Mouse (Mus musculus): Measurements from ENCODE around the gene Sugp2.
A peak's percentile ranks its signal among the peaks of the same experiment; 100 is the strongest.
"Not testable (repeated sequence)": the region's sequence is repeated elsewhere in the genome, so short reads cannot be mapped to it uniquely, and the experiment has no call there.

Gene Sugp2

GRCm38 (mm10) chr8:70234080-70234780 is at the start of gene Sugp2, which contains the start of gene Armc6:
Gene Sugp2 (plus strand): TSS chr8:70234226.
Gene Armc6 (minus strand): TSS chr8:70234466.
- DNase-seq (ENCODE audit: extremely low spot score), result peak; percentile 94

DNA sequence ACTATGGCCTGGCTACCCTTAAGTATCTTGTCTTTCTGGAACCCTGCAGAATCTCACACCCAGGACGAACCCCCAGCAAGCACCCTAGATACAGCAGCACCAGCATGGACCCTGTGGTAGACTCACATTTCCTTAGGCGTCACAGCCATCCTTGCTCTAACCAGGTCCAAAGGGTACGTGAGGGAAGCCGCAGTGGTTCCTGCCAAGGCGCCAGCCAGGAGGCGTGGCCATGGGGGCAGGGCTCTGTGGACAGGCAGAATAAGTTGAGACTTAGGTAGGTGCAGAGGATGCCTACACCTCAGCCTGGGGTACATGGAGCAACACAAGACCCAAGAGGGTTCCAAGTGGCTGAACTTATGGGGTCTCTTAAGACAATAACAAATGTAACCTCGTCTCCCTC is 45.3 kb upstream of the Sugp2 start:
- DNase-seq (ENCODE audit: extremely low spot score), result no peak

- DNase-seq (ENCODE audit: extremely low spot score), result no peak
Measured at GRCm38 (mm10) chr8:70193238-70193637, 40.8 kb upstream of the Sugp2 start.

DNA sequence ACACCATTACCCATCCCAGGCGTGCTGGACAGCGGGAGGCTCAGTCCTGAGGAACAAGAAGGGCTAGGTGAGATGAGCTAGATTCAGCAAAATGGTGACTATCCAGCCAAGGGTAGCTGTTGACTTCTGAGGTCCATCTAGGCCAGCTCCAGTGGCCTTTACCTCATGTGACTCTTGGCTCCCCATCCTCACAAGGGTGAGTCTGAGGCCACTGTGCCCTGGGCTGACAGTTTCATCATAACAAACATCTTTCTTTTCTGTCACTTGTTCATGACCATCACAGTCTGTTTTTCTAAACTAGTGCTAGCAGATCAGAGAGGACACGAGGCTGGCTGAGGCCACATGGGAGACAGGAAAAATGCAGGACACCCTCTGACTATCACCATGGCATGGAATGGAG is 39.8 kb upstream of the Sugp2 start:
- DNase-seq (ENCODE audit: extremely low spot score), result no peak

DNA sequence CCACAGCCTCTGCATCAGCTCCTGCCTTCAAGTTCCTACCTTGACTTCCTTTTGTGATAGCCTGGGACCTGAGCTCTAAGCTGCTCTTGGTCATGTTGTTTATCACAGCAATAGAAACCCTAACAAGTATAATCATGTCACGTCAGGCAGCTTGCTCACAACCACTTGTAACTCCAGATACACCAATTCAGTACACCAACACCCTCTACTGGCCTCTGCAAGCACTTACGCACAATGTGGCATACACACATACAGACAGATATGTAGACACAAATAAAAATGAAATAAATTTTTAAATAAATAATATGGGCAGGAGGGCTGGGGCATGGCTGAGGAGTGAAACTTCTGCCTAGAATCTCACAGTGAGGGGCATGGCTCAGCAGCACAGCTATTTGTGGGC is 38.3 kb upstream of the Sugp2 start:
- no peak for DNase-seq (ENCODE audit: extremely low spot score)

GRCm38 (mm10) chr8:70197603-70198002 is 36.4 kb upstream of the Sugp2 start:
- DNase-seq (ENCODE audit: extremely low spot score), result no peak

DNA sequence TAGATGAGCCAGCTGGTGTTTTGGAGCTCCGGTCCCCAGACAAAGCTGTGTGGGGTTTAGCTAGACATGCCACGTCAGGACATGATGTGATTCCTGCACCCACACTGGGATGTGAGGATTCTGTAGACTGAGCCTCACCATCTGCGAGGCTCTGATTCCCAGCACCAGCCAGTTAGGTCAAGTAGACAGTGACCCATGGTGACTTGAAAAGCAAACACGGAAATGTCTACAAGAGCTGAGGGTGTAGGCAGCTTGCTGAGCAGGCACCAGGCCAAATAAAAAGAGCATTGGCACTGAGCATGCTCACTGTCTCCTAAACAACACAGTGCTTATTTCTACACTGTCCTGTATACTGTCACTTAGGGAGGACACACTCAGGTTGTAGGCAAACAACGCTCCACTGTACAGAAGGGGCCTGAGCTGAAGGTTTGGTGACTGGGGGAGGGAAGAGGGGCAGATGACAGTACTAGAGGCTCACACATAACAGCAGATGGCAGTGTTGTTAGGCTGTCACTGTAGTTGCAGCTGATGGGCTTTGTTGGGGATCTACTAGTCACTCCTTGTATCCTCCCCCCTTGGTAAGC is 33.8 kb upstream of the Sugp2 start:
- DNase-seq (ENCODE audit: extremely low spot score), result no peak

DNA sequence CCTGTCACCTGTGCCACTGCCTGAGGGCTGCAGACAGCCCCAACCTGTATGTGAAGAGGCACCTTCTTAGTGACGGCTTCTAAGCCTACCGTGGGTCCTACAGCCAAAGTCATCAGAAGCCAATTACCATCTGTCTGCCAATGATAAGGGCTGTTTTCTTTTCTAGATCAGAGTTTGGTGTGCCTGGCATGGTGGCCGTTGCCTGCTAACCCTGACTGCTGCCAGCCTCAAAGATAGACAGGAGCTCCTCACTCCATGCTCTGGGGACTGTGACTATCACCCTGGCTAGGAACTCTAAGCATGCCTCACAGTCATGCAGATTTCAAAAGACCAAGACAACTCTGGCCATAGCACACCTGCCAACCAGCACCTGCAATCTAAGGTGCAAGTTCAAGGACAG is 32.6 kb upstream of the Sugp2 start:
- DNase-seq (ENCODE audit: extremely low spot score), result no peak

GRCm38 (mm10) chr8:70203072-70203471 is 31.0 kb upstream of the Sugp2 start:
- no peak for DNase-seq (ENCODE audit: extremely low spot score)

DNA sequence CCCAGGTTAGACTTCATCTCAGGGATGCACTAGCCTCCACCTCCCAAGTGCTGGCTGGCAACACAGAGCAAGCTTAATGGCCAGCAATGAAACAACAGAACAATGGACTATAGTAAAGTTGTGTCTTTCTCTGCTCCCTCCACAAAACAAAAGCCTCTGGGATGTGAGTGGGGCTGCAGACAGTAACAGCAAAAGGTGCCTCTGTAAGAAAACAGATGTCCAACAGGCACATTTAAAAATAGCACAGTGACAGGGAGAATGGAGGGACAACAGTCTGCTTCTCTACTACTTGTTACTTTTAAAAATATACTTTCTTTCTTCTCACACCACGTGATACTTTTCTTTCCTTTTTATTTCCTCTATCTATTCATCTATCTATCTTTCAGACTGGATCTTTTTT is 29.3 kb upstream of the Sugp2 start:
- DNase-seq (ENCODE audit: extremely low spot score), result no peak

- no peak for DNase-seq (ENCODE audit: extremely low spot score)
Measured at GRCm38 (mm10) chr8:70208130-70208529, 25.9 kb upstream of the Sugp2 start.

DNA sequence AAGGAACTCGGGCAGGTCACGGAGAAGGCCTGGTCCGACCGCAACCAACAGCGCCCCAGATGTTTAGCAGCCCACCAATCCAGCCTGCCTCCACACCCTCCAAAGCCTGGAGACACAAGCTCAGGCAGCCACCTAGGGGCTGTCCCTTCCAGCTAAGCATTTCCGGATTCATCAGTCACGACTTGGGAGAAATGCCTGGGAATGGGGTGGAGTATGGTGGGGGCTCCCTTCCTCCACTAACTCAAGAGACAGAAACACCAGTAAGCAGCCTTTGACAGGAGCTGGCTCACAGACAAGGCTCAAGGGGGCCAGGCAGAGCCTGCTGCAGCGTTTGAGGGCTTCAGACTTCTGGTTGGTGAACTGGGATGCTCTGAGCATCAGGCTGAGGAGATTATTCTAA is 23.5 kb upstream of the Sugp2 start:
- DNase-seq (ENCODE audit: extremely low spot score), result no peak

DNA sequence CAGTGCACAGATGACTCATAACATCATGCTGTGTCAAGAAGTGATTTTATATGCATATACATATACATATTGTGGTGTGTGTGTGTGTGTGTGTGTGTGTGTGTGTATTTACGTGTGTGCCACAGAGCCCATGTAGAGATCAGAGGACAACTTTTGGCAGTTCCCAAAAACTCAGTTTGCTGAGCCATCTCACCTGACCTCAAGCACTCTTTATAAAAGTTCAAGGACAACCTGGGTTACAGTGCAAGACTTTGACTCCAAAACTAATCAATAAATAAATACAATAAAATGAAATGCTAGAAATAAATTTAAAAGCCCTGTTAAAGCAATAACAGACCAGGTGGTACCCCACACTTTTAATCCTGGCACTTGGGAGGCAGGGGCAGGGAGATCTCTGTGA is 22.8 kb upstream of the Sugp2 start:
- no peak for DNase-seq (ENCODE audit: extremely low spot score)

DNA sequence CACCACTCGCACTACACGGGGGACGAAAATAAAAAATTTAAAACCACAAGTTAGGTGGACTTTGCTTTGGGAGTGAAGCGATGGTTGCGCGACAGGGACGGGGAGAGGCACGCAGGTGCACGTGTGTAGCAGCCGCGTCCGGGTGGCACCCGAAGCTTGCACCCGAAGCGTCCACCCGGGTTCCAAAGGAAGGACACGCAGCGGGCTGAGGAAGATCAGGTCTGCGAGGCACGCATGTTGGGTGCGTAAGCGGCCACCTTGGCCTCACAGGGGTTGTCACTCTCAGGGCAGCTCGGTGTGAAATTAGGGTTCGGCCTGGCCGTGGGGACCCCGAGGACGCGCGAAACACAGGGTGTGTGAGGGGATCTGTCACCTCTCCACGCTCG is 22.3 kb upstream of the Sugp2 start:
- no peak for DNase-seq (ENCODE audit: extremely low spot score)

DNA sequence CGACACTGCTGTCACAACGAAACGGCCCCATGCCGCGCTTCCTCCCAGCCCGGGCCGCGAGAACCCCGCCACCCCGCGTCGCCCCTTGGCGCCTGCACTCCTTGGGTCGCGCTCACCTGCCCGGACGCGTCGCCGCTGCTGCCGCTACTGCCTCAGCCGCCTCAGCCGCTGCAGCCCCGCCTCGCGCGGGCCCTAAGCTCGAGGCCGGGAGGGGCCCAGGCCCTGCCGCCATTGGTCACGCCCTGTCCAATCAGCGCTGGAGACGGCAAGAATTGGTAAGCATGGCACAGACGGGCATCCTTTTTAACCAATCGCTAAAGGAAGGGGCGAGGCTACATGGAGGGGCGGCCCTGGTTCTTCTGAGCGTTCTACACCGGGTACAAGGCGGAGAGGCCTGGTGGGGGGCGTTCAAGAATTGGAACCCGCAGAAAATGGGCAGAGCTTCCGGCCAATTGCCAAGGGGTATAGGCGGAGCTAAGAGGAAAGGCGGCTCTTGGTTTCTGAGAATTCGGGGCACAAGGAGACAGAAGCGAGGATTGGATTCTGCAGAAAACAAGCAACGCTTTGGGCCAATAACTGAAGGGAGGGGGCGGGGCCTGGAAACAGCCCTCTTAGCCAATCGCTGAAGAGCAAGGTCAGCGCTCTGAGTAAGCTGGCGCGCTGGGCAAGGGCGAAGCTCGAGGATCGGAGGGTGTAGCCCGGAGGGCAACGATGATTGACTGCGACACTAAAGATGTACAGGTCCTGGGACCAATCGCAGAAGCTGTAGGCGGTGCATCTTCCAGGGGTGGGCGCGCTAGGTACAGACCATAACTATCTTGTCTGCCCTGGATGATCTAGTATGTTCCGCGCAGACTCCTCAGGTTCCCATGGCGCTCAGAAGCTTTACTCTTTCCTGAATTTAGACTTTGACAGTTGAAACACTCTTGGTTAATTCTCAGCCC is 21.6 kb upstream of the Sugp2 start, which contains the start of gene Slc25a42:
TSS of gene Slc25a42 (minus strand) at position 194 of the 944 bp plus-strand sequence.
- peak; percentile 96 for DNase-seq (ENCODE audit: extremely low spot score)

DNA sequence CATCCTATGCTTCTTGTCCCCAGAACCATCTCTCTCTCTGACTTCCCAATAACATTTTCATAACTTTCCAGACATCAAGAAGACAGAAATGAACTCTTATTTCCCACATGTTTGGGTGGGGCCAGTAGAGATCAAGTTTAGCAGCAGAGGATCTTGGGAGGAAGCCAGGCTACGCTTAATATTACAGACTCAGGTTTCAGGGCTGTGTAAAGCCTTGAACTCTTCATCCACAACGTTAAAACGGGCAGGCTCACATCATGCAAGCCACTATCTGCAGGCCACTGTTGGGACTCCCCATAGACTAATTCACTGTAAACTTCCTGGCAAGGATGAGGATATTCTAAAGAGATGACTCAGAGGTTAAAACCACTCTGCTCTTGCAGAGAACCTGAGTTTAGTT is 19.6 kb upstream of the Sugp2 start:
- DNase-seq (ENCODE audit: extremely low spot score), result no peak

- no peak for DNase-seq (ENCODE audit: extremely low spot score)
Measured at GRCm38 (mm10) chr8:70215092-70215491, 18.9 kb upstream of the Sugp2 start.

- not testable (repeated sequence) for DNase-seq (ENCODE audit: extremely low spot score)
Measured at GRCm38 (mm10) chr8:70216161-70216560, 17.9 kb upstream of the Sugp2 start.

- DNase-seq (ENCODE audit: extremely low spot score), result no peak
Measured at GRCm38 (mm10) chr8:70216566-70216965, 17.5 kb upstream of the Sugp2 start.

DNA sequence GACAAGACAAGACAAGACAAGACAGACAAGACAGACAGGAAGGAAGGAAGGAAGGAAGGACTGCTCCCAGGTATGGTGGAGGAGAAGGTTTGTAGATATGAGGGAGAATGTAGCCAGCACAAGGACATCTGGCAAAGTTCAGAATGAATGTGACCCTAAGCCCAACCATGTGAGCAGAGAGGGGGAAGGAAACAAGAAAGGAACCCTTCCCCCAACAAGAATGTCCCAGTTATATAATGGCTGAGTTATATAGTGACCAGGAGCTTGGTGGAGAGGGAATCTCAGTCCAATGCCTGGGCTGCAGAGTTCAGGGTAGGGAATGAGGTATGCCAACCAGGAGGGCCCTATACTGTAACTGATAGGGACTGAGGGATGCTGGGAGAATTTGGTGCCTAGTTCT is 16.6 kb upstream of the Sugp2 start:
- no peak for DNase-seq (ENCODE audit: extremely low spot score)

DNA sequence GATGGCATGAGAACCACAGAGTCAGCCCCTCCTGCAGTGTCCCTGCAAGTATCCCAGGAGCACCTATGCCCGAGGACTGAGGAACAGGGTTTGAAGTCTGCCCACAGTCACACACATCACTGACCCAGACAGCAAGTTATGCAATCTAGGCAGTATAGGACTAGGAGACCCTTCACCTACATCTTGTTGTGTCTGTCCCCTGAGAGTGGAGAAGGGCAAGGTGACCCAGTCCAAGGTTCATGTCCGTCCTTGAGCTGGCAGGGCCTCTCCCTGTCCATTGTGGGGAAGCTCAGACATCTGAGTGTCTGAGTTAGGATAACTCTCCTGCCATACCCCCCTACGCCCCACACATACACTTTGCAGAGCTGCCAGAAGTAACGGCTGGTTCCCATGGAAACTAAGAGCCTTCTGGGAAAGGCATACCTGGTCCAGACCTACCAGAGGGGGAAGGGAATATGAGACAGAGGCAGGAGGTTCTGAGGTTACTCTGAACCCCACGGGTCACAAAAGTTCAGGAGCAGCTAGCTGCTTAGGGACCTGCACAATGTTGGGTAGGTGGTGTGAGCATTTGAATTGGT is 14.8 kb upstream of the Sugp2 start:
- no peak for DNase-seq (ENCODE audit: extremely low spot score)

- no peak for DNase-seq (ENCODE audit: extremely low spot score)
Measured at GRCm38 (mm10) chr8:70220236-70220840, 13.7 kb upstream of the Sugp2 start.
